Mouse (Mus musculus) natural killer cell, adult 2 months (primary cell): ENCODE measurements around the gene Dtnbp1.

Experiments used
- DNase-seq, 2 experiments: peaks; one replicate each; pipeline ENCODE4 v3.0.0; 2022; ENCODE audit warnings: low spot score in 2 of 2

Dtnbp1 gene

DNA sequence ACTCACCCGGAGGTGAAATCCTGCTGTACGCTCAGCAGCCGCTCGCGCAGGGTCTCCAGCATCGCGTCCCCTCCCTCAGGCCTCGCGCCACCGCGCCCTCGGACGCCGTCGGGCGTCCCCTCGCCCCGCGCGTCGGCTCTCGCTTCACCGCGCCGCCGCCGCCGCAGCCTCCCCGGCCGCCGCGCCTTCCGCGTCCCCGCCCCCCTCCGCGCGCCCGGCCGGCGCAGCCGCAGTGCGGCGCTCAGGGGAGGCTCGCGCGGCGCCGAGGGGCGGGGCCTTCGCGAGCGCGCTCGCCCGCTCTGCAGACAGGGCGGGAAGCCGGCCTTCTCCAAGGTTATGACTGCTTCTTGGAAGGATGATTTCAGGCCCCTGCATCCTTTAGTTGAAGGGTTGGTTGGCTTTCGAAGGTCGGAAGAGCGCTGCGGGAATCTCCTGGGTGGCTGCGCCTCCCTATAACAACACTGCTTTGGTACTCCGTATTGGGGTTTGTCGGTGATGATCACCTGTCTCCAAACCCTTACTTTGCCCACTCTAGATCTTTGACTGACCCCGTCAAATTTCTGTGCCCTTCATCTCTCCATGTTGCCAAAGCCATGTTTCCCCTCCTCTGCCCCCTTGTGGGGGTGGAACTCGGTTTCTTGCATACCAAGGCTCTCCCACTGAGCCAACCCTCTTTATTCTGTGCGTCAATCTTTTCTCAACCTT, at the start of gene Dtnbp1:
Dtnbp1 (minus strand) TSS at position 237 of the 705 bp plus-strand sequence.
- DNase-seq, result peak; percentile 47 to 67

DNA sequence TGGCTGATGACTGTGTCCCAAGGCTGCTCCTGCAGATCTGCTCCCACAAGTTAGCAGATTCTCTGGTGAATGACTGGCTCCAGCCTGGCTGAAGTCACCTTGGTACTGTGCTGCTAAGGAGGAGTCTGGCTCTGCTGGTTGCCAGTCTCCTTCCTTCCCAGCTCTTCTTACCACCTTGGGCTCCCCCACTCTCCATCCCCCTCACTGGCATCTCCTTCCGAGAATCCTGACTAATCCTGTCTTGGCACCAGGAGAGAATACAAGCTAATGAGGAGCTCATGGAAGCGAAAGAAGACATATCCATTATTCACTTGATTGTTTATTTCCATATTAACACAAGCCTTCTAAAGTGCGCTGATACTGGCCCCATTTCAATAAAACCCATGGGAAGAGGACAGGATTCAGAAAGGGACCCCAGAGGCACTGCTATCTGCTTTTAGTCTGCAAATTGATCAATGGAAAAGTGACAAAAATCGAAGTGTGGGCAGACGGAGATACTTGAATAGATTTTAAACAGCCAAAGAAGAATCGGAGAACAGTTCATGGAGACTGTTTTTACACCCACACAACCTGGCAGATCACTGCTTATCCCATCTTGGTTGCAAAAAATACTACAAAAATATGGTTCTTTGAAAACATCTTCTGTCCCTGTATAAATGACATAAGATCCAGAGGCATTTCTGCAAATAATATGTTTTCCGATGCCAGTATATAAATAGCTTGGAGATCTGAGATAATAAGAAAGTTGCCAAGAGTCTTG, 47.5 kb upstream of the Dtnbp1 start:
- no peak for DNase-seq

DNA sequence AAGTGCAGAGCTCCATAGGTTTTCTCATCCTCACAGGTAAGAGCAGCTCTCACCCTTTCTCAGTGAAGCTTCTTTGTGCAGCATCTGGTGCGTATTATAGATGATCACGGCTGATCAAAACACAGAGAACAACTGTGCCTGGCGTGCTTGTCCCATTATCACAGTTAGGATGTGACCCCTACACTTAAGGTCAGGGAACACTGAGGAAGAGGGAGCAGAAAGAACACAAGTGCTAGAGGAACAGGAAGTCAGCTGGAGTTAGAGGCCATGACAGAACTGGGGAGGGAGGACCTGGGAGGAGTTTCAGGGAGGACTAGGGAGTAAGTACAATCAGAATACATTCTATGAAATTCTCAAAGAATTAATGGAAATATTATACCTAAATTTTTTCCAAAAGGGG, 41.5 kb upstream of the Dtnbp1 start:
- no peak for DNase-seq

DNA sequence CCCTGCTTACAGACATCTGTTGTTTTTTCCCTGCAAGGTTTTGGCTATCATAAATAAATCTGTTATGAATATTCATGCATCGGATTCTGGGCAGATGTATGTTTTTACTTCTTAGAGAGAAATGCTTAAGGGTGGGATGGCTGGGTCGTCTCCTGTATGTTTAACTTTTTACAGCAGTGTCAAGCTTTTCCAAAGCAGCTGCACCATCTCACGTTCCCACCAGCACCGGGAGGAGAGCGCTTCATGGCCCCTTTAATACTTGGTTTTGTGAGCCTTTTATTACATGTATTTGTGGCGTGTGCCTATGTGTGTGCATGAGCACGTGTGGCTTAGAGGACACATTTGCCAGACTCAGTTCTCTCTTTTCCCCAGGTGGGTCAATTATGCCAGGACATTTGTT, 38.8 kb upstream of the Dtnbp1 start:
- no peak for DNase-seq

DNA sequence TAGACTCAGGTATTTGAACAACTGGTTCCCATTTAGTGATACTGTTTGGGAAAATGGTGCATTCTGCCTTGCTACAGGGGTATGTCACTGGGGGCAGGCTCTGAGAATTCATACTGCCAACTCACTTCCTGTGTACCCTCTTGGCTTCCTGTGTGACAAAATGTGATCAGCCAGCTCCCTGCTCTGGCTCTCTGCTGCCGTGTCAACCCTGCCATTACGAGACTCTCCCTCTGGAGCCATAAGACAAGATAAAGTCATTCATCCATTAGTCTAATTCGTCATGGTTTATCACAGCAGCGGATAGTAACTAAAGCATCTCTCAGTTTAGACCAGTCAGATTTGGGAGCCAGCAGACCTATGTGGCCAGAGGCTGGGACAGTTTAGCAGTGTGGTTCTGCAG, 38.2 kb upstream of the Dtnbp1 start:
- no peak for DNase-seq

DNA sequence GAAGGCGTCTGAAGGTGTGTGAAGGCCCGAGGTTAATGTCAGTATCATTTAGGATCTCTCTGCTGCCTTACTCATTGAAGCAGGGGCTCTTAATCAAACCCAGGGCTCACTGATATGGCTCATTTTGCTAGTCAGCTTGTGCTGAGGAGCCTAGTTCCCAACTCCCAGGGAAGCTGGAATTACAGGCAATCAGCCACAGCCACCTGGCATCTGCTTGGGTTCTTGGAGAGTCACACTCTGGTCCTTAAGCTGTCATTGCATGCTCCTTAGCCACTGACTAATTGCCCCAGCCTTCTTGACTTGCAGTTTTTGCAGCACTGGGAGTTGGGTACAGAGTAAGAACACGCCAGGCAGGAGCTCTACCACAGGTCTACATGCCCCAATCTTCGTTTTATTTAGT, 34.5 kb upstream of the Dtnbp1 start:
- DNase-seq, result no peak

DNA sequence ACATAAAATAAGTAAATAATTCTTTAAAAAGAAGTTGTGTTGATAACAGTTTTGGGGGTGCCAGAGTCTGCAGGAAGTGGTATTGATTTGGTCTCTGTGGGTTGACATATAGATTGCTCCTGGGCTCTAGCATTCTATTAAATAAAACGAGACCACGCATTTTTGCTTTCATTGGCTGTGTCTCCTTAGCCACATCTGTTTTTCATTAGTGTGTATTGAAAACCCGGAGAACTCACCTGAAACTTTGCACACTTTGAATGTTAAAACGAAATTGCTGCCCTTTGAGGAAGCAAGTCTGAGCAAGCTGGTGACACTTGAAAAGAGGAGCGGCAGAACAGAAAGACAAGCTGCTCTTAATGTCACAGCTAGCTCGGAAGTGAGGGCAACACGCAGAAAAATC, 32.8 kb upstream of the Dtnbp1 start:
- no peak for DNase-seq

DNA sequence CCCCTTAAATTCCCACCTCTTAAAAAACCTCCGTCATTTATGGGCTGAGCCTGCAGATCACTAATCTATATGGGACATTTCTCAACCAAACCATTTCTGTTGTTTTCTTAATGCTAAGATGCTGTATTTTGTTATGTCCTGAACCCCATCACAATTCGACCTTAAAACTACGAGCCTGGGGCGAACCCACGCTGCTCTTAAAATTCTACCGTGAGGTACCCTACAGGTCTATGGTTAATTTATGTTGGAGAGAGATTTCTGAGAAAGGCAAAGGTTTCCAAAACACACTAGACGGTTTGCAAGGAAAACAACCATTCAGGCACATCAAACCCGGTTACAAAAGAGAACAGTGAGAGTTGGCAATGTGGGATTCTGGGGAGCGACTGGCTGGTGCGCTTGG, 31.4 kb upstream of the Dtnbp1 start:
- no peak for DNase-seq

DNA sequence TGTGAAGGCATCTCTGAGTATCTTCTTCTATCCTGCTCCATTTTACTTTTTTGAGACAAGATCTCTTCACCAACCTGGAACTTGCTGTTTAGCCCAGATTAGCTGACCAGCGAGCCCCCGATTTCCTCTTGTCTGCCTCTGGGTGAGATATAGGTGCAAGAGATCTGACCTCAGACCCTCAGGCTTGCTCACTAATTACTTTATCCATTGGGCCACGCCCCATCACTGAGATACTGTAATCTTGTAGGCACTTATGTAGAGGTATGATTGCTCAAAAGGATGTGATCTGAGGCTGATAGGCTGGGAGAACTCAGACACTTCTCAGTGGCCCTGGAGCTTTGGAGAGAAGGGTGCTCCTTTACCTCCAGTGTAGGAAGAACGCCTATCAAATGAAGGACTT, 30.5 kb upstream of the Dtnbp1 start:
- no peak for DNase-seq

DNA sequence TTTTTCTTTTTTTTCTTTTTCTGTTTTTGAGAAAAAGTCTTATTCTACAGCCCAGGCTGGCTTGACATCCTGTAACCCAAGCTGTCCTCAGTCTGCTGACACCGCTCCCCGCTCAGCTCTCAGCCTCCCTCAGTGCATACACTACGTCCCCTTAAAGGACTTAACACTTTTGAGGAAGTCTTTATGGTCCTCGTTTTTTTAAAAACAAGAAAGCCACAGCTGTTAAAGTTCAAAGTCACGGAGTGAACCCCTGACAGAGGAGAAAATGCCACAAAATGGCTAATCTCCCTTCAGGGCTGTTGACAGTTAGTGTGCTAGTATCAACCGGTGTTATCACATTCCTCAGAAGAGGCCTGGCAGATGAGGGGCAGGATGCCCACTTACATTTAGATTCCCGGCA, 29.8 kb upstream of the Dtnbp1 start:
- no peak for DNase-seq

DNA sequence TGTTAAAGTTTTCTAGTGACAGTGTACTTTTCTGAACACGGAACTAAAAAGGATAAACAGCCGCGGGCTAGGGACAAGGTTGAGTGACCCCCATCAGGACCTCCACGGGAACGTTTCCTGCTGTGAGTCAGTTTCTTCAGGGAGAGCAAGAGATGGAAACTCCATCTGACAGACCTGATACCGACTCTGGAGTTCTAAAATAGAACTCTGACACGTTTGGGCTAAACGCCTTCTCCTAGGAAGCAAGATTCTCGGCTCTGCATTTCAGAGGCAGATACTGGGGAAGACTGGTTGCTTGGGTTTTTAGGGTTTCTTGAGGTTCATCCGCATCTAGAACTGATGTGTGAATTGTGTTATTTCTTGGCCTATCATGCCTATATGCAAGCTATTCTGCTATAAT, 29.4 kb upstream of the Dtnbp1 start:
- DNase-seq, result no peak

DNA sequence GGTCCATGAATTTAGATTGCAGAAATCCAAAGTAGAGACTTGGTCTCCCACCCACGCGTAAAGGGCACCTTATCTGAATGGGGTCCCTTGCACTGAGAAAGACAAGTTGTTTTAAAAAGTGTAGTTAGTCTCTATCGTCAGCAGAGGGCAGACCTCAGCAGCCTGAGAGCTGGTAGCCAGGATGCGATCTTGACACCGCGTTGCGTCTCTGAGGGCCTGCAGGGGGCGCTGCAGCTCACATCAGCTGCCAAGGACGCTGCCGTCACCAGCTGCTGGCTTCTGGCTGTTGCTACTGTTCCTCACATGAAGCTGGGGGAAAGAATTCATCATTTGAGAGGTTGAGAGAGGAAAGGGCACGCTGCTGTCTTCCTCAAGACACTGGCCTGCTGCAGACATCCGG, 28.9 kb upstream of the Dtnbp1 start:
- DNase-seq, result peak; percentile 85 to 91

DNA sequence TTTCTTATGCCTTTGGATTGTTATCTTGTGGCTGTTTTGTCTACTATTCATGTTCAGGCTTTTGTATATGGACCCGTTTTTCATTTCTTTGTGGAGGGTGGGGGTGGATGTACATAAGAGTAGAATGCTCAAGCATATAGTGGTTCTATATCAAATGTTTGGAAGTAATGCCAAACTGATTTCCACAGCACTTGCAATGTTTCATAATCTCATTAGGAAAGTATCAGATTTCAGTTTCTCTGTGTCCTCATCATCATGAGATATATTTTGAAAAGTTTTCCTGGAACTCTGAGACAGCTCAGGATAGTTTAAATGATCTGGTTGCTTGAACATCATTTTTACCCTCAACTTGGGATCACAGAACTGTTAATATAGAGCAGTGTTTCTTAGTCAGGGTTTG, 27.8 kb upstream of the Dtnbp1 start:
- DNase-seq, result no peak

DNA sequence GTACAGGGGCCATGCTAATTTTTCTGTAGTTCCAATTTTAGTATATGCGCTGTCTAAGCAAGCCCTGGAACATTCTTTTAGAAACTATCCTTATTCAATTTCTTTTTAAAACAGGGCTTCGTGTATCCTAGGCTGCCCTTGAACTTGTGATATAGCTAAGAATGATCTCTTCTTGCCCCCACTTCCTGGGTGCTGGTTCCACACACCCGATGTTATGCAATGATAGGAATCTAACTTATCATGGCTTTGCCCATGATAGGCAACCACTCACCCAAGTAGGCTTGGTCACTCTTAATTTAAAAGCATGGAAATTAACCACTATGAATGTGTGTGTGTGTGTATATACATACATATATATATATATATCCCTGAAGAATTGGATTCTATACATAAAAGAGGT, 24.3 kb upstream of the Dtnbp1 start:
- no peak for DNase-seq

DNA sequence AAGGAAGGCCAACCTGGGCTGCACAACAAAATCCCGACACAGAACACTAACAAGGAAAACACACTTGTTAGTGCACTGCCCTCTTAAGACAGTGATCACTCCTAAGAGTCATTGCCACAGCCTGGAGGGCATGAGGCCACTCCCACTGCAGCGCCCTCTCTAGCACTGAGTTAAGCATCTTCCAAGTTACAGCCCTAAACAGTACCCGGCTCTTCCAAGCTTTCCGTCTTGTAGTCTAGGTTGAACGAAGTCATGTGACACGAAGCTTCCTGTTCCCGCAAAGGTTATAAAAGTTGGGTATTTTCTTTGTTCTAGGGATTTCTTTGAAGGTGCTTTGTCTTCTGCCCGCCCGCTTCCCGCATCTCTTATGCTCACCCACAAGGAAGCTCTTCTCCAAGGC, 22.9 kb upstream of the Dtnbp1 start:
- DNase-seq, result no peak

DNA sequence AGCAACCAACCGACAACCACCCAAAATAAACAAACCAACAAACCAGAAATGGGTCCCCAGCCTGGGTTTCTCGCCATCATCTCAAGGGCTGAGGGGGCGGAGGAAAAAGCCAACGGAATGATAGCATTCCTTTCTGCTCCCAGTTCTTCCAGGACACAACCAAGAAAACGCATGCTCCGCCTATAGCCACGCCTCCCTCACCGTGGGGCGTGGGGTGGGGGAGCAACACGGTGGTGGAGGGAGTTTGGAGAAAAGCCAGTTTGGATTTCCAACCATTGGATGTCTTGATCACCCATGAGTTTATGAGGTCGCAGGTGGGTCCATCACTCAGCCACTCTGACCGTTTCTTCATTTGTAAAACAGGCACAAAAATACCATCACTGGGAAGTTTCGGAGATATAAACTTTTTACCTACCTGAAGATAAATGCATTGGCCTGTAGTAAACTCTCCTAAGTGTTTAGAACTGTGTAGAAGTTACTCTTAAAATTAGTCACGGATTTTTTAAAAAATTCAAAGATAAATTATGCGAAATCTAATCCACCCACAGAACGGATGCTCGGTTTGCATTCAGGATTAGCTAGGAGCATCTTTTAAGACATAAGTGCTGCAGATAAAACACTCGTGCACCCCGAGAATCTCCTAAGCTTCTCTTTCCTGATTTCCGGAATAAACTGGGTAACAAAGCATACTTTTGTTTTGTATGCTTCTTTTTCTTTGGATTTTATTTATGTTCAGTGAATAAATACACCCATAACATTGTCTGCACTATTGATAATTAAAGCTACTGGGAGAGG, 21.6 kb upstream of the Dtnbp1 start:
- DNase-seq, result no peak

DNA sequence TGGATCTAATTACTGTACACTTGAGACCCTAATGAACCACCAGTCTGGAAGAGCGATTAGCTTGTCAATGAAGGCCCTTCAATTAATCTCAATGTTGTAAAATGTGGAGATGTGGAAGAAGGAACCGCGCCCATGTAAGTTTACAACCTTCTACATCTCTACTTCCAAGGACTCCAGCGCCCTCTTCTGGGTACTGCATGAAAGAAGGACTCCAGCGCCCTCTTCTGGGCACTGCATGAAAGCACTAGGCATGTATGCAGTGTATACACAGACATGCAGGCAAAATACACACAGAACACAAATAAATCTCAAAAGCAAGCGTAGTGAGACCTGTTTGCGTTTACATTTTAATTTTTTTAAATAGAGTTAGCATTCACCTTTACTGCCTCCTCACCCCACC, 6.2 kb upstream of the Dtnbp1 start:
- DNase-seq, result peak; percentile 61 to 77

DNA sequence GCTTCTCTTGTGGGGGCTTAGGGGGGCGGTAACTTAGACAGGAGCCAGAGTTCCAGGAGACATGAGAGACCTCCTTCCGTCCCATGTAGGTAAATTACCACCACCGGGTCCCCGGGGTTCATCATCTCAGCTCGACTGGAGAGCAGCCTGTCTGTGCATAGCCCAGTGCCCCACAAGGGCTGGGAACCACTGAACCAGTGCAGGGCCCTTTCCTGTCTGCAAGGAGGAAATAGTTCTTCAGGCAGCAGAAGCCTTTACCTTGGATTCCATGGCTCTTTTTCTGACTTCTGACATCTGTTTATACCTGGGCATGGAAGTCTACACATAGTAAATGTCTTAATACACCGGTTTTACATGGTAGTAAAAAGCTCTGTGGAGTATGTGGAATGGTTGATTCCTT, 5.8 kb upstream of the Dtnbp1 start:
- DNase-seq, result peak in 1 of 2 experiments; percentile 27

DNA sequence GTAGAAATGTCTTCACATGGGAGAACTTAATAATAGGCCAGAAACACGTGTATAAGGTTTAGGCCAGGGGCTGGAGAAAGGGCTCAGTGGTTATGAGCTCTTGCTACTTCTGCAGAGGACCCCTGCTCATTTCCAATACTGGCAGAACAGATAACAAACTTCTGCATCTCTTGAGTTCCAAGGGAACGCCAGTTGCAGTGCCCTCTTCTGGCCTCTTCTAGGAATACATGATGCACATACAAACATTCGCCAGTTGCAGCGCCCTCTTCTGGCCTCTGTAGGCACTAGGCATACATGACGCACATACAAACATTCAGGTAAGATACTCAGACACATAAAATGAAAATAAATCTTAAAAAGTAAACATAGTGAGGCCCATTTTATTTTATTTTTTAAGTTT, 4.5 kb upstream of the Dtnbp1 start:
- peak; percentile 29 to 63 for DNase-seq

DNA sequence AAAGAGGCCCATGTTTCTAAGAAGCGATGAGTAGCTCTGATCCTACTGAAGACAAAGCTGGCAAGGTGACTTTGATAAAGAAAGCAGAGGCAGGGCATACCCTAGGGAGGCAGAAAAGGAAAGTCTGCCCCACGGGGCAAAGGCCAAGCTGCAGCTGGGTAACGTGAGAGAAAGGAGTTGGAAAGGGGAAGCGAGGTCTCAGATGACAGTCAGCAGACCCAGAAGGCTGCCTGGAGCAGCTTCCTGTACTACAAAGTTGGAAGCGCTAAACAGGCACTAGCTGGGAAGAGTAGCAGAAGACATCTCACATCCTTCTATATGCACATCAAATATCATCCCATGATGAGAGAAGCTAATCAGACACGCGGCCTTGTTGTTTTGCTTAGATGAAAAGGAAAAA, 3.9 kb upstream of the Dtnbp1 start:
- peak in 1 of 2 experiments; percentile 54 for DNase-seq

DNA sequence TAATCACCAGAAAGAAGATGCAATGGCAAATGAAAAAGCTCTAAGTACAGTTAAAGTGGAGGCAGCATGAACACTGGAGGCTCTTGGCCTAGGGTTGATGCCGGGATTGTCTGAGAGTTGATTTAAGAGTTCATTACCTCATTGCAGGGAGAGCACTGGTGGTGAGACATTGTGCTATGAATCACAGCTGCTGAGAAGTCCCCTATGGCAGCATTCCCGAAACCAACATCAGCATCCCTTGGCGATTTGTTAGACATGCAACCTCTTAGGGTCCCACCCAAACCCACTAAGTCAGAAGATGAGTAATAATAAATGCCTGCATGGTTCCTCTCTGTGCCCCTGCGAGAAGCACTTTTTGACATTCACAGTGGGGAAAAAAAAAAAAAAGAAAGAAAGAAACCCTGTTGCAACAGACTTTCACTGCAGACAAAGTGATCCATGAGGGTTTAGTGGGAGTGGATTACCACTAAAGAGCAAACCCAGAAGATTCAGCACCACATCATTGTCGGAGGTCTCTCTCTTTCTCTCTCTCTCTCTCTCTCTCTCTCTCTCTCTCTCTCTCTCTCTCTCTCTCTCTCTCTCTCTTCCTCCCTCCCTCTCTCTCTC, 3.1 kb upstream of the Dtnbp1 start:
- DNase-seq, result no peak

DNA sequence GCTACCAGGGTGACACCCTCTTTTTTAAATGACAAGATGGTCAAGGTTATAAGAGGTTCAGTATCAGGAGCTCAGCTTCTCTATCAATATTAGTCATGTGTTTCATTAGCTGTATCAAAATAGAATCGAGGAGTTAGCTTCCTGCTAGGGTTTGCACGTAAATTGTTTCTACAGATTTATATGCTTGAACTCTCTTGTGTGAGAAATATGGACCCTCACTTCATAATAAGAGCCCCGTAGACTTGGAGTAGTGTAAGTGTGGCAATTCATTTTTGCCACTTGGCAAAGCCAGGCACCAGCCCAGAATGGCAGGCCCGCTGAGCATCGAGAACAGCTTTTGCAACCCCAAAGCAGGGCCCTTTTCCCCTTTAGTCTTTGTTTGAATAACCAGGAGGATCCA, 1.1 kb upstream of the Dtnbp1 start:
- no peak for DNase-seq
